Mouse (Mus musculus): Measurements from ENCODE around the gene Lef1. TPM values are rescaled to one million over a fixed set of nuclear protein-coding genes. Genes with fewer than 3 reads are reported as not detected.

Gene Lef1
- polyA plus RNA-seq, 2 experiments, result 0.12 to 0.25 TPM

GRCm38 (mm10) chr3:131096105-131096504 is 14.2 kb upstream of the Lef1 start:
- H3K27ac ChIP-seq, result no peak overlapping the region
- 73% methylated on average over 4 of the region's 4 CpGs for WGBS (ENCODE audit: insufficient replicate concordance)
- no peaks in the 10 kb centered on the region for H3K36me3 ChIP-seq (replicated peaks; ENCODE audit: control insufficient read depth, insufficient read depth, low read depth)
- DNase-seq (ENCODE audit: low read depth in 3 of 3, low spot score in 3 of 3), result no peak
- H3K4me1 ChIP-seq (replicated peaks; ENCODE audit: control insufficient read depth in 2 of 2, insufficient read depth in 2 of 2, low read length in 1 of 2), result no peaks in the 10 kb centered on the region
- no peaks in the 10 kb centered on the region for H3K9me3 ChIP-seq (ENCODE audit: control insufficient read depth, low read length)
- no peak overlapping the region for H3K9ac ChIP-seq (replicated peaks)
- no peak overlapping the region for H3K4me3 ChIP-seq (ENCODE audit: insufficient read depth in 1 of 2, low read depth in 2 of 2, low read length in 2 of 2)
- no peak overlapping the region for H3K4me2 ChIP-seq (ENCODE audit: low read depth)
- no peak for ATAC-seq (ENCODE audit: insufficient read depth)
- no peaks in the 10 kb centered on the region for H3K27me3 ChIP-seq (ENCODE audit: control insufficient read depth, insufficient read depth, low read length)
- no peak for TF ChIP-seq EP300 (IDR thresholded peaks at IDR 0.05; ENCODE audit: low read depth)
- TF ChIP-seq CTCF (IDR thresholded peaks at IDR 0.05; ENCODE audit: low read depth), result no peak

GRCm38 (mm10) chr3:131102191-131102774 is 8.0 kb upstream of the Lef1 start:
- 39% methylated on average over 13 of the region's 13 CpGs for WGBS (ENCODE audit: insufficient replicate concordance)
- DNase-seq (ENCODE audit: low read depth in 3 of 3, low spot score in 3 of 3), result no peak
- peaks cover 32% of the 10 kb centered on the region for H3K27me3 ChIP-seq (ENCODE audit: control insufficient read depth, insufficient read depth, low read length)

GRCm38 (mm10) chr3:131105362-131105761 is 4.9 kb upstream of the Lef1 start:
- Histone ChIP-seq H3K4me1 (replicated peaks; ENCODE audit: control insufficient read depth in 2 of 2, insufficient read depth in 2 of 2, low read length in 1 of 2) (no peaks in the 10 kb centered on the region), H3K27me3 (ENCODE audit: control insufficient read depth, insufficient read depth, low read length) (peaks cover 62% of the 10 kb centered on the region), H3K27ac (no peak overlapping the region), H3K9me3 (ENCODE audit: control insufficient read depth, low read length) (no peaks in the 10 kb centered on the region), H3K4me3 (ENCODE audit: insufficient read depth in 1 of 2, low read depth in 2 of 2, low read length in 2 of 2) (no peak overlapping the region), H3K4me2 (ENCODE audit: low read depth) (no peak overlapping the region), H3K9ac (replicated peaks) (no peak overlapping the region), H3K36me3 (replicated peaks; ENCODE audit: control insufficient read depth, insufficient read depth, low read depth) (no peaks in the 10 kb centered on the region)
- WGBS (ENCODE audit: insufficient replicate concordance), result 55% methylated on average over 8 of the region's 8 CpGs
- no peak for DNase-seq (ENCODE audit: low read depth in 3 of 3, low spot score in 3 of 3)
- TF ChIP-seq EP300 (IDR thresholded peaks at IDR 0.05; ENCODE audit: low read depth) (no peak), CTCF (IDR thresholded peaks at IDR 0.05; ENCODE audit: low read depth) (no peak)
- ATAC-seq (ENCODE audit: insufficient read depth), result no peak

More at GRCm38 (mm10) chr3:131102191-131102774, 8.0 kb upstream of the Lef1 start:
- no peak for ATAC-seq (ENCODE audit: insufficient read depth)
- Histone ChIP-seq H3K4me2 (ENCODE audit: low read depth) (no peak overlapping the region), H3K4me1 (replicated peaks; ENCODE audit: control insufficient read depth in 2 of 2, insufficient read depth in 2 of 2, low read length in 1 of 2) (no peaks in the 10 kb centered on the region), H3K9ac (replicated peaks) (no peak overlapping the region), H3K4me3 (ENCODE audit: insufficient read depth in 1 of 2, low read depth in 2 of 2, low read length in 2 of 2) (no peak overlapping the region), H3K9me3 (ENCODE audit: control insufficient read depth, low read length) (no peaks in the 10 kb centered on the region), H3K27ac (no peak overlapping the region), H3K36me3 (replicated peaks; ENCODE audit: control insufficient read depth, insufficient read depth, low read depth) (no peaks in the 10 kb centered on the region)
- TF ChIP-seq EP300 (IDR thresholded peaks at IDR 0.05; ENCODE audit: low read depth), result no peak
- no peak for TF ChIP-seq CTCF (IDR thresholded peaks at IDR 0.05; ENCODE audit: low read depth)

- TF ChIP-seq CTCF (IDR thresholded peaks at IDR 0.05; ENCODE audit: low read depth) (no peak), EP300 (IDR thresholded peaks at IDR 0.05; ENCODE audit: low read depth) (no peak)
- Histone ChIP-seq H3K4me2 (ENCODE audit: low read depth) (peak overlapping the region; percentile 44), H3K27ac (no peak overlapping the region), H3K27me3 (ENCODE audit: control insufficient read depth, insufficient read depth, low read length) (peaks cover 68% of the 10 kb centered on the region), H3K36me3 (replicated peaks; ENCODE audit: control insufficient read depth, insufficient read depth, low read depth) (no peaks in the 10 kb centered on the region), H3K9me3 (ENCODE audit: control insufficient read depth, low read length) (no peaks in the 10 kb centered on the region), H3K4me1 (replicated peaks; ENCODE audit: control insufficient read depth in 2 of 2, insufficient read depth in 2 of 2, low read length in 1 of 2) (no peaks in the 10 kb centered on the region), H3K9ac (replicated peaks) (no peak overlapping the region), H3K4me3 (ENCODE audit: insufficient read depth in 1 of 2, low read depth in 2 of 2, low read length in 2 of 2) (peak overlapping the region in 1 of 2 experiments; percentile 38; a peak in 2 of 4 replicates)
- ATAC-seq (ENCODE audit: insufficient read depth), result no peak
- DNase-seq (ENCODE audit: low read depth in 3 of 3, low spot score in 3 of 3), result no peak
- WGBS (ENCODE audit: insufficient replicate concordance), result 2% methylated on average over 36 of the region's 36 CpGs
These were observed 4.3 kb upstream of the Lef1 start for GRCm38 (mm10) chr3:131105940-131106401.

- WGBS (ENCODE audit: insufficient replicate concordance), result under 1% methylated on average over 45 of the region's 45 CpGs
- Histone ChIP-seq H3K27me3 (ENCODE audit: control insufficient read depth, insufficient read depth, low read length) (peaks cover 75% of the 10 kb centered on the region), H3K4me2 (ENCODE audit: low read depth) (peak overlapping the region; percentile 44; the same call in 1 of the 2 replicates), H3K4me1 (replicated peaks; ENCODE audit: control insufficient read depth in 2 of 2, insufficient read depth in 2 of 2, low read length in 1 of 2) (no peaks in the 10 kb centered on the region), H3K27ac (no peak overlapping the region), H3K9ac (replicated peaks) (no peak overlapping the region), H3K4me3 (ENCODE audit: insufficient read depth in 1 of 2, low read depth in 2 of 2, low read length in 2 of 2) (peak overlapping the region in 1 of 2 experiments; percentile 38; a peak in 2 of 4 replicates), H3K9me3 (ENCODE audit: control insufficient read depth, low read length) (no peaks in the 10 kb centered on the region), H3K36me3 (replicated peaks; ENCODE audit: control insufficient read depth, insufficient read depth, low read depth) (no peaks in the 10 kb centered on the region)
- TF ChIP-seq CTCF (IDR thresholded peaks at IDR 0.05; ENCODE audit: low read depth) (no peak), EP300 (IDR thresholded peaks at IDR 0.05; ENCODE audit: low read depth) (no peak)
- no peak for DNase-seq (ENCODE audit: low read depth in 3 of 3, low spot score in 3 of 3)
- ATAC-seq (ENCODE audit: insufficient read depth), result no peak
These were observed 3.6 kb upstream of the Lef1 start for GRCm38 (mm10) chr3:131106451-131107291.

All from liver, embryonic 14.5 days (tissue).